Mouse (Mus musculus): Measurements from ENCODE around the gene Def6. TPM values are rescaled to one million over a fixed set of nuclear protein-coding genes. Genes with fewer than 3 reads are reported as not detected.

Gene Def6
- total and polyA plus RNA-seq, 3 experiments, result 121 to 154 TPM; not detected in 1

- peak overlapping the region; percentile 87 for H3K9ac ChIP-seq (ENCODE audit: control insufficient read depth, low read depth, low read length, poor library complexity, severe bottlenecking)
- peak overlapping the region; percentile 40 for H3K27ac ChIP-seq (ENCODE audit: control insufficient read depth, low read depth, low read length)
- TF ChIP-seq RCOR1 (IDR thresholded peaks at IDR 0.05; ENCODE audit: low read depth, low read length), result peak; percentile 78
- peak; percentile 31; the same call in 1 of the 2 replicates for TF ChIP-seq SIN3A (IDR thresholded peaks at IDR 0.05; ENCODE audit: low read length)
- TF ChIP-seq ETS1 (IDR thresholded peaks at IDR 0.05; ENCODE audit: low read depth, low read length), result peak; percentile 33; the same call in 1 of the 2 replicates
- TF ChIP-seq MYC (IDR thresholded peaks at IDR 0.05; ENCODE audit: low read depth, low read length), result no peak
- TF ChIP-seq MXI1 (IDR thresholded peaks at IDR 0.05; ENCODE audit: low read depth, low read length), result peak; percentile 21; the same call in 1 of the 2 replicates
- TF ChIP-seq UBTF (IDR thresholded peaks at IDR 0.05; ENCODE audit: borderline replicate concordance, insufficient read depth, low read depth, low read length), result 0 out of 2 replicates have a peak, but pooled peaks have one; percentile 9
- no peak for TF ChIP-seq CHD2 (IDR thresholded peaks at IDR 0.05; ENCODE audit: low read length)
- TF ChIP-seq POLR2AphosphoS2 (IDR thresholded peaks at IDR 0.05; ENCODE audit: low read length), result no peak
- TF ChIP-seq EP300 (IDR thresholded peaks at IDR 0.05; ENCODE audit: low read depth in 1 of 2, low read length in 2 of 2), result peak; percentile 36 to 50; a peak in 3 of 4 replicates
- TF ChIP-seq ZNF384 (IDR thresholded peaks at IDR 0.05; ENCODE audit: low read depth, low read length), result no peak
- no peak for TF ChIP-seq MYB (IDR thresholded peaks at IDR 0.05; ENCODE audit: low read depth, low read length)
- no peaks in the 10 kb centered on the region for H3K27me3 ChIP-seq (ENCODE audit: control insufficient read depth in 1 of 2, insufficient read depth in 2 of 2, low read length in 2 of 2)
- peaks cover 7% of the 10 kb centered on the region for H3K79me2 ChIP-seq (ENCODE audit: control insufficient read depth, insufficient read depth, low read length, poor library complexity)
- H3K4me1 ChIP-seq (ENCODE audit: control insufficient read depth in 1 of 2, insufficient read depth in 2 of 2, low read length in 2 of 2), result peaks cover 4 to 28% of the 10 kb centered on the region in 2 experiments; a peak in 3 of 4 replicates
- peak overlapping the region; percentile 83 to 89 for H3K4me3 ChIP-seq (ENCODE audit: control insufficient read depth in 1 of 2, insufficient read depth in 1 of 2, low read depth in 2 of 2, low read length in 2 of 2)
- H3K36me3 ChIP-seq (ENCODE audit: control insufficient read depth in 1 of 2, insufficient read depth in 2 of 2, low read length in 2 of 2), result peaks cover 0 to 17% of the 10 kb centered on the region in 2 experiments; a peak in 3 of 4 replicates
- peak; percentile 91 for DNase-seq (ENCODE audit: low read depth, low spot score)
- H3K9me3 ChIP-seq (replicated peaks; ENCODE audit: insufficient read depth, low read length), result no peaks in the 10 kb centered on the region
These were observed 25.6 kb downstream of the Def6 start for GRCm38 (mm10) chr17:28233091-28233731.

GRCm38 (mm10) chr17:28234641-28235040 is 27.1 kb downstream of the Def6 start:
- peaks cover 0 to 18% of the 10 kb centered on the region in 2 experiments; a peak in 2 of 4 replicates for H3K36me3 ChIP-seq (ENCODE audit: control insufficient read depth in 1 of 2, insufficient read depth in 2 of 2, low read length in 2 of 2)
- TF ChIP-seq TBP (IDR thresholded peaks at IDR 0.05; ENCODE audit: low read depth, low read length) (no peak), MYC (IDR thresholded peaks at IDR 0.05; ENCODE audit: low read depth, low read length) (no peak)
- H3K4me1 ChIP-seq (ENCODE audit: control insufficient read depth in 1 of 2, insufficient read depth in 2 of 2, low read length in 2 of 2), result peaks cover 4 to 31% of the 10 kb centered on the region in 2 experiments; a peak in 3 of 4 replicates
- no peaks in the 10 kb centered on the region for H3K27me3 ChIP-seq (ENCODE audit: control insufficient read depth in 1 of 2, insufficient read depth in 2 of 2, low read length in 2 of 2)
- no peaks in the 10 kb centered on the region for H3K9me3 ChIP-seq (replicated peaks; ENCODE audit: insufficient read depth, low read length)
- no peak overlapping the region for H3K4me3 ChIP-seq (ENCODE audit: control insufficient read depth in 1 of 2, insufficient read depth in 1 of 2, low read depth in 2 of 2, low read length in 2 of 2)
- DNase-seq (ENCODE audit: low read depth, low spot score), result no peak
- no peak overlapping the region for H3K9ac ChIP-seq (ENCODE audit: control insufficient read depth, low read depth, low read length, poor library complexity, severe bottlenecking)
- H3K27ac ChIP-seq (ENCODE audit: control insufficient read depth, low read depth, low read length), result no peak overlapping the region
- peaks cover 7% of the 10 kb centered on the region for H3K79me2 ChIP-seq (ENCODE audit: control insufficient read depth, insufficient read depth, low read length, poor library complexity)
